Comparison of ENCODE assay signal across 25 mouse cellular contexts in the genomic region with DNA sequence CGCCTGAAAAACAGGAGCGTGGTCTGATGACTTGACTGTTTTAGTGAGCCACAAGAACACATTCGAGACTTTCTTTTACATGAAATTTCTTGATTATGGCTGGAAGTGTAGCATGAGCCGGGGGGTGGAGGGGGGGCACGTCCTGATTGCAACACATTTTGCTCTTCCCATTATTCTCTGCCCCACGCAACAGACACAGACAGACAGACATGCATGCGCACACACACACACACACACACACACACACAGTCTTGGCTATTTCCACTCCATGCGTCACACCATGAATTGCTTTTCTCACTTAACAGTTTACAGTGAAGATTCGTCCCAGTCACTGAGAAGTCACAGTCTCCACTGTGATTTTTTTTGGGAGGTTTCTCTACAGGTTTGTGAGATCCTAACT.
"Had no signal": no experiment of that assay in that cellular context is flagged by ENCODE, and none has a peak within 500 bp of the region (broad histone marks: within the 10 kb centered on the region; RNA-seq: fewer than 3 reads in every experiment).

No protein-coding gene starts in this region.

- H3K4me2 ChIP-seq: heart, embryonic 11.5 days; heart, embryonic 13.5 days; heart, embryonic 15.5 days; hindbrain, embryonic 13.5 days; hindbrain, embryonic 15.5 days; kidney, embryonic 15.5 days; limb, embryonic 12.5 days had no signal

- DNase-seq: forebrain, postnatal 0 days; gastrocnemius, postnatal 10 days; gastrocnemius, postnatal 25 days; heart, adult 11 months; heart, adult 2 months; heart, postnatal 14 days; heart, postnatal 36 days; kidney, adult 11 months; kidney, adult 2 months; kidney, adult 9 months; kidney, postnatal 14 days; kidney, postnatal 36 days; layer of hippocampus, adult 9-11 months; layer of hippocampus, postnatal 36 days; liver had no signal

- H3K27me3 ChIP-seq: heart, embryonic 13.5 days; heart, embryonic 15.5 days; hindbrain, embryonic 13.5 days; hindbrain, embryonic 15.5 days; kidney, embryonic 15.5 days; limb, embryonic 12.5 days had no signal

- ATAC-seq: forebrain, postnatal 0 days; hindbrain, postnatal 0 days had no signal

- H3K4me3 ChIP-seq: heart, adult 2 months; heart, embryonic 13.5 days; heart, embryonic 15.5 days; hindbrain, embryonic 13.5 days; hindbrain, embryonic 15.5 days; kidney, embryonic 15.5 days; limb, embryonic 10.5 days; limb, embryonic 12.5 days had no signal

- H3K27ac ChIP-seq: heart, adult 2 months; heart, embryonic 13.5 days; heart, embryonic 15.5 days; hindbrain, embryonic 13.5 days; hindbrain, embryonic 15.5 days; hindbrain, postnatal 0 days; kidney, embryonic 15.5 days; kidney, postnatal 0 days; limb, embryonic 10.5 days; limb, embryonic 12.5 days had no signal

- H3K4me1 ChIP-seq: heart, embryonic 15.5 days; hindbrain, embryonic 13.5 days; hindbrain, embryonic 15.5 days; limb, embryonic 12.5 days had no signal

- H3K9ac ChIP-seq: forebrain, postnatal 0 days; heart, embryonic 13.5 days; heart, embryonic 15.5 days; hindbrain, embryonic 13.5 days; hindbrain, embryonic 15.5 days; kidney, embryonic 15.5 days; limb, embryonic 12.5 days had no signal

- H3K36me3 ChIP-seq: heart, embryonic 13.5 days; heart, embryonic 15.5 days; hindbrain, embryonic 13.5 days; hindbrain, embryonic 15.5 days; kidney, embryonic 15.5 days; limb, embryonic 10.5 days; limb, embryonic 12.5 days had no signal

- H3K9me3 ChIP-seq: heart, embryonic 13.5 days; heart, embryonic 15.5 days; hindbrain, embryonic 13.5 days; hindbrain, embryonic 15.5 days; kidney, embryonic 15.5 days; limb, embryonic 10.5 days; limb, embryonic 12.5 days had no signal
